ENCODE assay signal across 25 mouse cellular contexts in the genomic region with DNA sequence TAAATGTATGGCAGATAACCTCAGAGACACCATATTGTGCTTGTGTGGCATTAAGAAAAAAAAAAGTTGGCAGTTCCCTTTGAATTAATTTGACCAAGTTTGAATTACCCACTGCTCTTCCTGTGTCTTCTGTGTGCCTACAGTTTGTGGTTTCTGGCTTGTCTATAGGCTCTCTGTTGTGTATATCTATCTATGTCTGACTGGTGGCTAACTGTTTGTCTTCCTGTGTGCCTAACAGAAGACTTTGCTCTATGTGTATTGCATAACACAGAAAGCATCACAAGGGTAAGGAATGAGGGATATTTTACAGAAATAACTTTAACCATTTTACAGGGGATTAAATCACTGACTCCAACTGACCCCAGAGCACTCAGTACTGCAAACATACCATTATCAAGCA.
DNase-seq lines count a peak whose midpoint lies in the region; ATAC-seq and TF ChIP-seq lines count a peak whose summit lies in the region.
"Had no signal": no experiment of that assay in that cellular context is flagged by ENCODE, and none has a peak within 500 bp of the region (broad histone marks: within the 10 kb centered on the region; RNA-seq: fewer than 3 reads in every experiment).

No protein-coding gene starts in this region.

- no peak overlapping the region for H3K9ac ChIP-seq in liver, embryonic 12.5 days
- no peak overlapping the region for H3K9ac ChIP-seq in liver, embryonic 11.5 days (ENCODE audit: low read depth, low read length)
- H3K9ac ChIP-seq in liver, embryonic 13.5 days = no peak overlapping the region
- no peak overlapping the region for H3K9ac ChIP-seq in liver, postnatal 0 days (replicated peaks)
- H3K9ac ChIP-seq: forebrain, embryonic 13.5 days; forebrain, postnatal 0 days; heart, embryonic 13.5 days; hindbrain, embryonic 14.5 days had no signal

- TF ChIP-seq CTCF in liver, postnatal 0 days (IDR thresholded peaks at IDR 0.05; ENCODE audit: low read depth) = no peak
- no peak for TF ChIP-seq CTCF in thymus, adult 2 months (IDR thresholded peaks at IDR 0.05; ENCODE audit: borderline replicate concordance, control insufficient read depth, extremely low read depth, insufficient read depth, low read length, poor library complexity)

- H3K4me2 ChIP-seq in liver, embryonic 12.5 days = no peak overlapping the region
- no peak overlapping the region for H3K4me2 ChIP-seq in liver, embryonic 11.5 days
- no peak overlapping the region for H3K4me2 ChIP-seq in liver, embryonic 13.5 days
- no peak overlapping the region for H3K4me2 ChIP-seq in liver, postnatal 0 days (ENCODE audit: low read depth, low read length)
- H3K4me2 ChIP-seq: forebrain, embryonic 13.5 days; heart, embryonic 13.5 days; hindbrain, embryonic 14.5 days had no signal

- no peak overlapping the region for H3K27ac ChIP-seq in liver, embryonic 12.5 days
- no peak overlapping the region for H3K27ac ChIP-seq in liver, embryonic 11.5 days (ENCODE audit: low read depth, low read length)
- H3K27ac ChIP-seq in liver, embryonic 13.5 days = no peak overlapping the region
- H3K27ac ChIP-seq in liver, postnatal 0 days (ENCODE audit: low read depth) = peak overlapping the region; percentile 23; the same call in 1 of the 2 replicates
- no peak overlapping the region for H3K27ac ChIP-seq in thymus, adult 2 months (ENCODE audit: control insufficient read depth, insufficient read depth, low read length)
- H3K27ac ChIP-seq: forebrain, embryonic 10.5 days; forebrain, embryonic 13.5 days; heart, adult 2 months; heart, embryonic 10.5 days; heart, embryonic 13.5 days; hindbrain, embryonic 14.5 days; hindbrain, postnatal 0 days had no signal

- no peaks in the 10 kb centered on the region for H3K27me3 ChIP-seq in liver, embryonic 12.5 days (replicated peaks)
- H3K27me3 ChIP-seq in liver, embryonic 11.5 days (replicated peaks; ENCODE audit: control insufficient read depth, insufficient read depth, low read length) = no peaks in the 10 kb centered on the region
- H3K27me3 ChIP-seq in liver, embryonic 13.5 days = no peaks in the 10 kb centered on the region
- no peaks in the 10 kb centered on the region for H3K27me3 ChIP-seq in liver, postnatal 0 days (ENCODE audit: insufficient read depth, low read length)
- H3K27me3 ChIP-seq in thymus, adult 2 months (ENCODE audit: control insufficient read depth, insufficient read depth, low read length) = no peaks in the 10 kb centered on the region
- H3K27me3 ChIP-seq: heart, embryonic 13.5 days had no signal

- no peak overlapping the region for H3K4me3 ChIP-seq in liver, embryonic 12.5 days
- no peak overlapping the region for H3K4me3 ChIP-seq in liver, embryonic 11.5 days (ENCODE audit: low read depth, low read length)
- H3K4me3 ChIP-seq in liver, embryonic 13.5 days (replicated peaks) = no peak overlapping the region
- H3K4me3 ChIP-seq in liver, postnatal 0 days (ENCODE audit: low read depth, low read length) = no peak overlapping the region
- no peak overlapping the region for H3K4me3 ChIP-seq in thymus, adult 2 months (ENCODE audit: control insufficient read depth, insufficient read depth, low read length)
- H3K4me3 ChIP-seq: forebrain, embryonic 10.5 days; forebrain, embryonic 13.5 days; heart, adult 2 months; heart, embryonic 10.5 days; heart, embryonic 13.5 days had no signal

- H3K4me1 ChIP-seq in liver, embryonic 12.5 days = no peaks in the 10 kb centered on the region
- H3K4me1 ChIP-seq in liver, embryonic 11.5 days (replicated peaks; ENCODE audit: control insufficient read depth, insufficient read depth, low read length) = no peaks in the 10 kb centered on the region
- H3K4me1 ChIP-seq in liver, embryonic 13.5 days (replicated peaks) = no peaks in the 10 kb centered on the region
- 0 out of 2 replicates have a peak, but pooled peaks cover 7% of the 10 kb centered on the region for H3K4me1 ChIP-seq in liver, postnatal 0 days (ENCODE audit: insufficient read depth)
- no peaks in the 10 kb centered on the region for H3K4me1 ChIP-seq in thymus, adult 2 months (replicated peaks; ENCODE audit: control insufficient read depth, insufficient read depth, low read length)
- H3K4me1 ChIP-seq: heart, embryonic 10.5 days; heart, embryonic 13.5 days had no signal

- ATAC-seq in liver, embryonic 12.5 days = peak; percentile 51
- no peak for ATAC-seq in liver, embryonic 11.5 days (replicated peaks; ENCODE audit: low FRiP score)
- ATAC-seq in liver, embryonic 13.5 days (ENCODE audit: low read depth) = peak; percentile 41; the same call in 1 of the 2 replicates
- ATAC-seq in liver, postnatal 0 days = peak; percentile 84
- ATAC-seq: CD4-positive, CD25-positive, alpha-beta regulatory T cell, adult 4 months; forebrain, embryonic 13.5 days; forebrain, postnatal 0 days; hindbrain, postnatal 0 days had no signal

- TF ChIP-seq POLR2A in thymus, adult 2 months (IDR thresholded peaks at IDR 0.05; ENCODE audit: control insufficient read depth, extremely low read depth, insufficient read depth, low read length, poor library complexity) = no peak

- no peaks in the 10 kb centered on the region for H3K9me3 ChIP-seq in liver, embryonic 12.5 days (replicated peaks)
- no peaks in the 10 kb centered on the region for H3K9me3 ChIP-seq in liver, embryonic 11.5 days (ENCODE audit: control insufficient read depth, low read length)
- no peaks in the 10 kb centered on the region for H3K9me3 ChIP-seq in liver, embryonic 13.5 days (replicated peaks)
- no peaks in the 10 kb centered on the region for H3K9me3 ChIP-seq in liver, postnatal 0 days (ENCODE audit: low read length)
- H3K9me3 ChIP-seq: forebrain, embryonic 10.5 days; forebrain, embryonic 13.5 days; heart, embryonic 10.5 days; heart, embryonic 13.5 days had no signal

- TF ChIP-seq EP300 in liver, postnatal 0 days (IDR thresholded peaks at IDR 0.05; ENCODE audit: low read depth) = no peak

- DNase-seq in liver, embryonic 11.5 days (ENCODE audit: low spot score) = no peak
- DNase-seq in liver, embryonic 13.5 days = no peak
- DNase-seq in liver, postnatal 0 days = no peak
- DNase-seq in thymus, adult 2 months = no peak
- DNase-seq in frontal cortex, postnatal 10 days (ENCODE audit: low spot score in 2 of 2) = no peak
- DNase-seq in adrenal gland, adult 18-20 months (ENCODE audit: low spot score in 2 of 2) = no peak
- DNase-seq: adrenal gland, adult 8-10 months; adrenal gland, postnatal 25 days; cerebellum, adult 11-12 months; cerebellum, adult 8-10 months; cerebellum, postnatal 10 days; cerebellum, postnatal 36 days; forebrain, postnatal 0 days; gastrocnemius, postnatal 25 days; heart, adult 2 months; heart, postnatal 14 days; heart, postnatal 4 days had no signal

- no peaks in the 10 kb centered on the region for H3K36me3 ChIP-seq in liver, embryonic 12.5 days
- H3K36me3 ChIP-seq in liver, embryonic 11.5 days (ENCODE audit: control insufficient read depth, insufficient read depth, low read length) = no peaks in the 10 kb centered on the region
- no peaks in the 10 kb centered on the region for H3K36me3 ChIP-seq in liver, embryonic 13.5 days
- no peaks in the 10 kb centered on the region for H3K36me3 ChIP-seq in liver, postnatal 0 days (replicated peaks; ENCODE audit: insufficient read depth, low read length)
- no peaks in the 10 kb centered on the region for H3K36me3 ChIP-seq in thymus, adult 2 months (ENCODE audit: control insufficient read depth, insufficient read depth, low read length)
- H3K36me3 ChIP-seq: forebrain, embryonic 10.5 days; heart, embryonic 10.5 days; heart, embryonic 13.5 days had no signal
